Mouse (Mus musculus): Measurements from ENCODE around the gene Sema4b. TPM values are rescaled to one million over a fixed set of nuclear protein-coding genes. Genes with fewer than 3 reads are reported as not detected.
A peak's percentile ranks its signal among the peaks of the same experiment; 100 is the strongest.

Sema4b gene
- polyA plus RNA-seq, 1 experiment: 19.8 TPM

GRCm38 (mm10) chr7:80199286-80199685 lies 12.6 kb downstream of the Sema4b start:
- peaks cover 29% of the 10 kb centered on the region for H3K36me3 ChIP-seq (ENCODE audit: control insufficient read depth, insufficient read depth)
- peaks cover 82% of the 10 kb centered on the region for H3K79me2 ChIP-seq (ENCODE audit: control insufficient read depth, insufficient read depth)
- peaks cover 61% of the 10 kb centered on the region for H3K79me3 ChIP-seq (ENCODE audit: low read depth)
- peak overlapping the region; percentile 59 for H3K4me3 ChIP-seq (ENCODE audit: insufficient read depth, poor library complexity, severe bottlenecking)
- no peaks in the 10 kb centered on the region for H3K27me3 ChIP-seq (ENCODE audit: control insufficient read depth, insufficient read depth, insufficient read length)
- TF ChIP-seq MYOG (IDR thresholded peaks at IDR 0.05; ENCODE audit: control insufficient read depth, extremely low read depth, insufficient read length): no peak
- no peak for TF ChIP-seq MAX (IDR thresholded peaks at IDR 0.05)
- peak overlapping the region; percentile 66 for H3ac ChIP-seq (ENCODE audit: control insufficient read depth, insufficient read length, low read depth)

- Histone ChIP-seq H3ac (ENCODE audit: control insufficient read depth, insufficient read length, low read depth) (no peak overlapping the region), H3K79me2 (ENCODE audit: control insufficient read depth, insufficient read depth) (peaks cover 86% of the 10 kb centered on the region)
- TF ChIP-seq USF1 (IDR thresholded peaks at IDR 0.05; ENCODE audit: low read depth) (no peak), MYOD1 (IDR thresholded peaks at IDR 0.05; ENCODE audit: control insufficient read depth, insufficient read length, low read depth) (no peak), MAX (IDR thresholded peaks at IDR 0.05) (no peak), CEBPB (IDR thresholded peaks at IDR 0.05; ENCODE audit: low read depth) (no peak), FOSL1 (IDR thresholded peaks at IDR 0.05; ENCODE audit: insufficient read depth, low read length, poor library complexity, severe bottlenecking) (no peak), CTCF (IDR thresholded peaks at IDR 0.05; ENCODE audit: control insufficient read depth, insufficient read depth, insufficient read length) (no peak), MYOG (IDR thresholded peaks at IDR 0.05; ENCODE audit: control insufficient read depth, extremely low read depth, insufficient read length) (no peak)
Measured at GRCm38 (mm10) chr7:80199851-80200587, 13.4 kb downstream of the Sema4b start.

GRCm38 (mm10) chr7:80200588-80200945 lies 13.9 kb downstream of the Sema4b start:
- no peak for TF ChIP-seq FOSL1 (IDR thresholded peaks at IDR 0.05; ENCODE audit: insufficient read depth, low read length, poor library complexity, severe bottlenecking)
- TF ChIP-seq CEBPB (IDR thresholded peaks at IDR 0.05; ENCODE audit: low read depth): no peak
- TF ChIP-seq CTCF (IDR thresholded peaks at IDR 0.05; ENCODE audit: control insufficient read depth, insufficient read depth, insufficient read length): no peak
- no peak for TF ChIP-seq USF1 (IDR thresholded peaks at IDR 0.05; ENCODE audit: low read depth)
- no peak for TF ChIP-seq MAX (IDR thresholded peaks at IDR 0.05)
- TF ChIP-seq MYOD1 (IDR thresholded peaks at IDR 0.05; ENCODE audit: control insufficient read depth, insufficient read length, low read depth): no peak
- TF ChIP-seq MYOG (IDR thresholded peaks at IDR 0.05; ENCODE audit: control insufficient read depth, extremely low read depth, insufficient read length): no peak
- H3K27me3 ChIP-seq (ENCODE audit: control insufficient read depth, insufficient read depth, insufficient read length): no peaks in the 10 kb centered on the region
- H3ac ChIP-seq (ENCODE audit: control insufficient read depth, insufficient read length, low read depth): no peak overlapping the region
- H3K4me3 ChIP-seq (ENCODE audit: insufficient read depth, poor library complexity, severe bottlenecking): no peak overlapping the region
- peaks cover 91% of the 10 kb centered on the region for H3K79me2 ChIP-seq (ENCODE audit: control insufficient read depth, insufficient read depth)
- H3K79me3 ChIP-seq (ENCODE audit: low read depth): peaks cover 71% of the 10 kb centered on the region
- peaks cover 30% of the 10 kb centered on the region for H3K36me3 ChIP-seq (ENCODE audit: control insufficient read depth, insufficient read depth)

More at GRCm38 (mm10) chr7:80199851-80200587, 13.4 kb downstream of the Sema4b start:
- Histone ChIP-seq H3K27me3 (ENCODE audit: control insufficient read depth, insufficient read depth, insufficient read length) (no peaks in the 10 kb centered on the region), H3K36me3 (ENCODE audit: control insufficient read depth, insufficient read depth) (peaks cover 30% of the 10 kb centered on the region), H3K79me3 (ENCODE audit: low read depth) (peaks cover 66% of the 10 kb centered on the region), H3K4me3 (ENCODE audit: insufficient read depth, poor library complexity, severe bottlenecking) (peak overlapping the region; percentile 59)

GRCm38 (mm10) chr7:80200963-80201539 lies 14.4 kb downstream of the Sema4b start:
- no peaks in the 10 kb centered on the region for H3K27me3 ChIP-seq (ENCODE audit: control insufficient read depth, insufficient read depth, insufficient read length)
- no peak overlapping the region for H3K4me3 ChIP-seq (ENCODE audit: insufficient read depth, poor library complexity, severe bottlenecking)
- TF ChIP-seq FOSL1 (IDR thresholded peaks at IDR 0.05; ENCODE audit: insufficient read depth, low read length, poor library complexity, severe bottlenecking): no peak
- no peak for TF ChIP-seq MAX (IDR thresholded peaks at IDR 0.05)
- TF ChIP-seq CTCF (IDR thresholded peaks at IDR 0.05; ENCODE audit: control insufficient read depth, insufficient read depth, insufficient read length): no peak
- TF ChIP-seq CEBPB (IDR thresholded peaks at IDR 0.05; ENCODE audit: low read depth): no peak
- TF ChIP-seq MYOG (IDR thresholded peaks at IDR 0.05; ENCODE audit: control insufficient read depth, extremely low read depth, insufficient read length): no peak
- no peak for TF ChIP-seq USF1 (IDR thresholded peaks at IDR 0.05; ENCODE audit: low read depth)
- TF ChIP-seq MYOD1 (IDR thresholded peaks at IDR 0.05; ENCODE audit: control insufficient read depth, insufficient read length, low read depth): no peak

GRCm38 (mm10) chr7:80201888-80202540 lies 15.4 kb downstream of the Sema4b start:
- H3K79me3 ChIP-seq (ENCODE audit: low read depth): peaks cover 82% of the 10 kb centered on the region
- H3K79me2 ChIP-seq (ENCODE audit: control insufficient read depth, insufficient read depth): peaks cover 93% of the 10 kb centered on the region
- H3K4me3 ChIP-seq (ENCODE audit: insufficient read depth, poor library complexity, severe bottlenecking): no peak overlapping the region
- TF ChIP-seq USF1 (IDR thresholded peaks at IDR 0.05; ENCODE audit: low read depth) (no peak), FOSL1 (IDR thresholded peaks at IDR 0.05; ENCODE audit: insufficient read depth, low read length, poor library complexity, severe bottlenecking) (no peak), CEBPB (IDR thresholded peaks at IDR 0.05; ENCODE audit: low read depth) (no peak), MYOG (IDR thresholded peaks at IDR 0.05; ENCODE audit: control insufficient read depth, extremely low read depth, insufficient read length) (no peak), MYOD1 (IDR thresholded peaks at IDR 0.05; ENCODE audit: control insufficient read depth, insufficient read length, low read depth) (no peak), CTCF (IDR thresholded peaks at IDR 0.05; ENCODE audit: control insufficient read depth, insufficient read depth, insufficient read length) (no peak), MAX (IDR thresholded peaks at IDR 0.05) (no peak)
- peaks cover 30% of the 10 kb centered on the region for H3K36me3 ChIP-seq (ENCODE audit: control insufficient read depth, insufficient read depth)
- no peak overlapping the region for H3ac ChIP-seq (ENCODE audit: control insufficient read depth, insufficient read length, low read depth)
- no peaks in the 10 kb centered on the region for H3K27me3 ChIP-seq (ENCODE audit: control insufficient read depth, insufficient read depth, insufficient read length)

More at GRCm38 (mm10) chr7:80200963-80201539, 14.4 kb downstream of the Sema4b start:
- Histone ChIP-seq H3ac (ENCODE audit: control insufficient read depth, insufficient read length, low read depth) (no peak overlapping the region), H3K79me3 (ENCODE audit: low read depth) (peaks cover 76% of the 10 kb centered on the region), H3K79me2 (ENCODE audit: control insufficient read depth, insufficient read depth) (peaks cover 93% of the 10 kb centered on the region), H3K36me3 (ENCODE audit: control insufficient read depth, insufficient read depth) (peaks cover 30% of the 10 kb centered on the region)

Measured in C2C12 (cell line).